In genomic region chr8:76858534-76858933, GRCm38 (mm10) we compare ENCODE assay signal across 27 mouse cellular contexts.
"Had no signal": no experiment of that assay in that cellular context is flagged by ENCODE, and none has a peak within 500 bp of the region (broad histone marks: within the 10 kb centered on the region; RNA-seq: fewer than 3 reads in every experiment).

No protein-coding gene starts in this region.

- H3K4me1 ChIP-seq: limb, embryonic 10.5 days; limb, embryonic 12.5 days; limb, embryonic 13.5 days; limb, embryonic 15.5 days; liver, embryonic 12.5 days; liver, embryonic 13.5 days; liver, embryonic 15.5 days; lung, embryonic 15.5 days; megakaryocyte, embryonic 14.5 days; midbrain, embryonic 10.5 days; midbrain, embryonic 12.5 days; midbrain, embryonic 13.5 days; midbrain, embryonic 15.5 days had no signal

- H3K36me3 ChIP-seq: limb, embryonic 10.5 days; limb, embryonic 12.5 days; limb, embryonic 13.5 days; limb, embryonic 15.5 days; liver, embryonic 12.5 days; liver, embryonic 13.5 days; liver, embryonic 15.5 days; lung, embryonic 15.5 days; midbrain, embryonic 10.5 days; midbrain, embryonic 12.5 days; midbrain, embryonic 13.5 days; midbrain, embryonic 15.5 days had no signal

- H3K9ac ChIP-seq: limb, embryonic 12.5 days; limb, embryonic 13.5 days; limb, embryonic 15.5 days; liver, embryonic 12.5 days; liver, embryonic 13.5 days; liver, embryonic 14.5 days; liver, embryonic 15.5 days; liver, postnatal 0 days; lung, embryonic 14.5 days; lung, embryonic 15.5 days; midbrain, embryonic 12.5 days; midbrain, embryonic 13.5 days; midbrain, embryonic 15.5 days had no signal

- H3K27ac ChIP-seq: limb, embryonic 10.5 days; limb, embryonic 12.5 days; limb, embryonic 13.5 days; limb, embryonic 15.5 days; liver, embryonic 12.5 days; liver, embryonic 13.5 days; liver, embryonic 14.5 days; liver, embryonic 15.5 days; lung, embryonic 15.5 days; macrophage; midbrain, embryonic 10.5 days; midbrain, embryonic 12.5 days; midbrain, embryonic 13.5 days; midbrain, embryonic 15.5 days had no signal

- H3K4me3 ChIP-seq: limb, embryonic 10.5 days; limb, embryonic 12.5 days; limb, embryonic 13.5 days; limb, embryonic 15.5 days; liver, embryonic 12.5 days; liver, embryonic 13.5 days; liver, embryonic 15.5 days; lung, embryonic 15.5 days; megakaryocyte, embryonic 14.5 days; midbrain, embryonic 10.5 days; midbrain, embryonic 12.5 days; midbrain, embryonic 13.5 days; midbrain, embryonic 15.5 days; myocyte had no signal

- H3K9me3 ChIP-seq: limb, embryonic 10.5 days; limb, embryonic 12.5 days; limb, embryonic 13.5 days; limb, embryonic 15.5 days; liver, embryonic 12.5 days; liver, embryonic 13.5 days; liver, embryonic 15.5 days; lung, embryonic 15.5 days; midbrain, embryonic 10.5 days; midbrain, embryonic 12.5 days; midbrain, embryonic 13.5 days; midbrain, embryonic 15.5 days had no signal

- H3K27me3 ChIP-seq: limb, embryonic 12.5 days; limb, embryonic 13.5 days; limb, embryonic 15.5 days; liver, embryonic 12.5 days; liver, embryonic 13.5 days; liver, embryonic 15.5 days; lung, embryonic 15.5 days; megakaryocyte, embryonic 14.5 days; midbrain, embryonic 12.5 days; midbrain, embryonic 13.5 days; midbrain, embryonic 15.5 days had no signal

- DNase-seq: left cerebral cortex, postnatal 4 days; liver; liver, embryonic 13.5 days; liver, postnatal 0 days; lung, adult 18-20 months; lung, adult 2 months; lung, embryonic 14.5 days; lung, postnatal 10 days; lung, postnatal 14 days; lung, postnatal 36 days; lung, postnatal 4 days; midbrain, embryonic 14.5 days had no signal
